Mouse (Mus musculus): Measurements from ENCODE around the gene Rps15. TPM values are rescaled to one million over a fixed set of nuclear protein-coding genes. Genes with fewer than 3 reads are reported as not detected.

The Rps15 gene
- polyA plus RNA-seq, 1 experiment from 2014 or later, result 538 TPM

DNA sequence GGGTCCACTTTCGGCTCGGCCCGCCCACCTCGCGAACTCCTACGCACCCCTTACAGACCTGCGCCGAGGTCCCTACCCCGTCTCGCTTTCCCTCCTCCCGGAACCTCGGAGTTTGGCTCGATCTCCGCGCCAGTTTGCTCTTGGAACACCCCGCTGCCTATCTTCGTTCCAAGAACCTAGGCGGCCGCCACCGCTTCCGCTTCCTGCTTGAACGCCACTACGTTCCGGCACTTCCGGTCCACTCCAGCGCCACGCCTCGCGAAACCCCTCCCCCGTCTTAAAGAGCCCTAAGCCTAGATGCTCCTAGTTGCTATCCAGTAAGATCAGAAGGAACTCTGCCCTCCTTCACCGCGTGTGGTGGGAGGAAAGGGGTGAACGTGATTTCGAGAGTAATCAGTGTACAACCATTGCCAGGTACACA lies 28.1 kb downstream of the Rps15 start, which contains the start of gene 2310011J03Rik:
Gene 2310011J03Rik, minus strand, starts transcription at position 198 of the 421 bp plus-strand sequence.
- Histone ChIP-seq H3K36me3 (ENCODE audit: control insufficient read depth, insufficient read depth) (peaks cover 14% of the 10 kb centered on the region; the same call in 1 of the 2 replicates), H3K4me2 (ENCODE audit: low read length) (peak within 1 kb of the TSS; percentile 96), H3K4me1 (replicated peaks; ENCODE audit: control insufficient read depth, insufficient read depth, low read length) (peaks cover 47% of the 10 kb centered on the region), H3K4me3 (replicated peaks; ENCODE audit: low read length) (peak within 1 kb of the TSS; percentile 52), H3K27me3 (replicated peaks; ENCODE audit: control insufficient read depth, insufficient read depth, low read length) (no peaks in the 10 kb centered on the region), H3K9ac (replicated peaks; ENCODE audit: low read depth, low read length) (peak within 1 kb of the TSS; percentile 65), H3K9me3 (ENCODE audit: control insufficient read depth, low read length) (no peaks in the 10 kb centered on the region), H3K27ac (ENCODE audit: low read length) (peak within 1 kb of the TSS; percentile 29)
- under 1% methylated on average over 34 of the region's 34 CpGs for WGBS
- peak; percentile 68 for ATAC-seq

DNA sequence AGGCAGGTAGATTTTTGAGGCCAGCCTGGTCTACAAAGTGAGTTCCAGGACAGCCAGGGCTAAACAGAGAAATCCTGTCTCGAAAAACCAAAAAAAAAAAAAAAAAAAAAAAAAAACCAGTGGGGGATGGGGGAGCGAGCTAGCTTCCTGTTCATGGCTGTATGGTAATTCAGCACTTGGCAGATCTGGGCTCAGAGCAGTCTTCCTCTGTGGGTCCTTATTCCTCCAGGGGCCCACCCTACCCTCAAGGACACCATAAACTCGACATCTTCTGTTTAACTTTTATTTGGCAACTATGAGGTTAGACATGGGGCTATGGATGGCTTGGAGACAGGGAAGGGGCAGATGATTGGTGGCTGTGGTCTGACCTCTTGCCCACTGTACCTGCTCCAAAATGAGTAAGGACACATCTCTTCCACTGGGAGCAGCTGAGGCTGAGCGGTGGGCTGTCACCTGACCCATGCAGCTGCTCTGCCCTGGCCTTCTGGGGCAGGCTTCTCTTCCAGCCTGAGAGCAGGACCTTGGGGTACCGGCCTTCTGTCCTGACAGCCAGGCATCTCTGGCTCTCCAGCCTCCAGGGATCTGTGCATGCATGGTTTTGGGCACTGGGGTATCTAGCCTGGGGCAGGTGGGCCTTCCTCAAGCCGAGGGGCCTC lies 28.9 kb downstream of the Rps15 start:
- Histone ChIP-seq H3K4me2 (ENCODE audit: low read length) (no peak overlapping the region), H3K4me1 (replicated peaks; ENCODE audit: control insufficient read depth, insufficient read depth, low read length) (peaks cover 39% of the 10 kb centered on the region), H3K27ac (ENCODE audit: low read length) (no peak overlapping the region), H3K4me3 (replicated peaks; ENCODE audit: low read length) (no peak overlapping the region), H3K9ac (replicated peaks; ENCODE audit: low read depth, low read length) (no peak overlapping the region), H3K36me3 (ENCODE audit: control insufficient read depth, insufficient read depth) (peaks cover 11% of the 10 kb centered on the region; the same call in 1 of the 2 replicates), H3K27me3 (replicated peaks; ENCODE audit: control insufficient read depth, insufficient read depth, low read length) (no peaks in the 10 kb centered on the region), H3K9me3 (ENCODE audit: control insufficient read depth, low read length) (no peaks in the 10 kb centered on the region)
- no peak for ATAC-seq
- WGBS, result 76% methylated on average over 6 of the region's 6 CpGs

- 88% methylated on average over 21 of the region's 21 CpGs for WGBS
- H3K4me2 ChIP-seq (ENCODE audit: low read length), result no peak overlapping the region
These were observed 29.7 kb downstream of the Rps15 start for GRCm38 (mm10) chr10:80321670-80322581.

DNA sequence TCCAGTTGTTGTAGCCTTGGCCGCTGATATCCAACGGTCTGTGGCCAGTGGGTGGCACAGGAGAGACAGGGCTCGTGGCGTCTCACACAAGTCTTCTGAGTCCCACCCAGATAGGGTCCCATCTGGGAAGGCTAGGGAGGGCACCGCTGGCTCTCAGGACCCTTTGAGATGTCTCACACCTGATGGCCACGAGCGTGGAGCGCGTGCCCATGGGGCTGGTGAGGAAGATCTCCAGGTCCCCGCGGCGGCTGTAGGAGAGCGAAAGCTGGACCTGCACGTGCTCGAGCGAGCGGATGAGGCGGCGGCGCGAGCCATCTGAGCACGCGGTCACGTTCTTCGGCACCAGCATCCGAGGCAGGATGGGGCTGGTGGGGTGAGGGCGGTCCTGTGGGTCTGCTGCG lies 30.6 kb downstream of the Rps15 start:
- peak overlapping the region; percentile 89 for H3K4me2 ChIP-seq (ENCODE audit: low read length)
- peaks cover 24% of the 10 kb centered on the region for H3K4me1 ChIP-seq (replicated peaks; ENCODE audit: control insufficient read depth, insufficient read depth, low read length)
- H3K27me3 ChIP-seq (replicated peaks; ENCODE audit: control insufficient read depth, insufficient read depth, low read length), result no peaks in the 10 kb centered on the region
- ATAC-seq, result no peak; the same call in 1 of the 2 replicates
- H3K9ac ChIP-seq (replicated peaks; ENCODE audit: low read depth, low read length), result peak overlapping the region; percentile 65
- no peaks in the 10 kb centered on the region for H3K9me3 ChIP-seq (ENCODE audit: control insufficient read depth, low read length)
- no peak overlapping the region for H3K27ac ChIP-seq (ENCODE audit: low read length)
- H3K4me3 ChIP-seq (replicated peaks; ENCODE audit: low read length), result peak overlapping the region; percentile 54
- H3K36me3 ChIP-seq (ENCODE audit: control insufficient read depth, insufficient read depth), result 0 out of 2 replicates have a peak, but pooled peaks cover 4% of the 10 kb centered on the region
- 5% methylated on average over 28 of the region's 28 CpGs for WGBS

More at GRCm38 (mm10) chr10:80321670-80322581, 29.7 kb downstream of the Rps15 start:
- peaks cover 9% of the 10 kb centered on the region; the same call in 1 of the 2 replicates for H3K36me3 ChIP-seq (ENCODE audit: control insufficient read depth, insufficient read depth)
- ATAC-seq, result no peak
- no peak overlapping the region for H3K4me3 ChIP-seq (replicated peaks; ENCODE audit: low read length)
- H3K9ac ChIP-seq (replicated peaks; ENCODE audit: low read depth, low read length), result no peak overlapping the region
- no peak overlapping the region for H3K27ac ChIP-seq (ENCODE audit: low read length)
- no peaks in the 10 kb centered on the region for H3K27me3 ChIP-seq (replicated peaks; ENCODE audit: control insufficient read depth, insufficient read depth, low read length)
- no peaks in the 10 kb centered on the region for H3K9me3 ChIP-seq (ENCODE audit: control insufficient read depth, low read length)
- peaks cover 33% of the 10 kb centered on the region for H3K4me1 ChIP-seq (replicated peaks; ENCODE audit: control insufficient read depth, insufficient read depth, low read length)

GRCm38 (mm10) chr10:80323261-80324119 lies 31.2 kb downstream of the Rps15 start:
- H3K4me3 ChIP-seq (replicated peaks; ENCODE audit: low read length), result peak overlapping the region; percentile 54
- peak overlapping the region; percentile 89 for H3K4me2 ChIP-seq (ENCODE audit: low read length)
- no peaks in the 10 kb centered on the region for H3K27me3 ChIP-seq (replicated peaks; ENCODE audit: control insufficient read depth, insufficient read depth, low read length)
- H3K9ac ChIP-seq (replicated peaks; ENCODE audit: low read depth, low read length), result peak overlapping the region; percentile 65
- H3K4me1 ChIP-seq (replicated peaks; ENCODE audit: control insufficient read depth, insufficient read depth, low read length), result peaks cover 24% of the 10 kb centered on the region
- H3K9me3 ChIP-seq (ENCODE audit: control insufficient read depth, low read length), result no peaks in the 10 kb centered on the region
- H3K36me3 ChIP-seq (ENCODE audit: control insufficient read depth, insufficient read depth), result no peaks in the 10 kb centered on the region
- WGBS, result under 1% methylated on average over 43 of the region's 46 CpGs
- H3K27ac ChIP-seq (ENCODE audit: low read length), result no peak overlapping the region
- peak; percentile 5; the same call in 1 of the 2 replicates for ATAC-seq

DNA sequence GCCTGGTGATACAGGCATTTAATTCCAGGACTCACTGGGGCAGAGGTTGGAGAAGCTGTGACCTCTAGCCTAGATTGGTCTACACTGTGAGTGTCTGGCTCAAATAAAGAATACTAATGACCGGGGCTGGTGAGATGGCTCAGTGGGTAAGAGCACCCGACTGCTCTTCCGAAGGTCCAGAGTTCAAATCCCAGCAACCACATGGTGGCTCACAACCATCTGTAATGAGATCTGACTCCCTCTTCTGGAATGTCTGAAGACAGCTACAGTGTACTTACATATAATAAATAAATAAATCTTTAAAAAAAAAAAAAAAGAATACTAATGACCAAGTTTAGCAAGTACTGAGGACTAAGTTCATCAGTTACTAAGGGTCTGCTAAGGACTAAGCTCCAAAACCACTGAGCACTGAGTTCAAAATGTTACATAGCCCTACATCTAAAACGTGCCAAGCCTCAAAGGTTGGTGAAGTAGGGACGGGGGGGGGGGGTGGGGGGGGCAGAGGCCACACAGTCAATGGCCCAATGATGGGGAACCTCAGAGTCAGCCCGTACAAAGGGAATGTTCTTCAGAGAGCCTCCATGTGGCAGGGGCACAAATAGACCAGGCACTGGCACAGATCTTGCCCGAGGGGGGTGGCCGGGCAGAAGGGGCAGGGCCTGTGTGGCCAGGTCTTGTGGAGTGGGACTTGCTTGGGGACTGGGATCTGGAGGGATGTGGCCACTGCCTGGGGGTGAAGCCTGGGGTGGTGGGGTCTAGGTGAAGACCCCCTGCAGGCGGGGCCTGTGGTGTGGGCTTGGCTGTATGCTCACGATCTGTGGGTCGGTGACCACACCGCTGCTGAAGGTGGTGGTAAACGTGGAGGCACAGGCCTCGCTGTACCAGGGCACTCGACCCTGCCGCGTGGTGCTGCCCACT lies 32.1 kb downstream of the Rps15 start:
- no peak overlapping the region for H3K4me3 ChIP-seq (replicated peaks; ENCODE audit: low read length)
- no peaks in the 10 kb centered on the region for H3K27me3 ChIP-seq (replicated peaks; ENCODE audit: control insufficient read depth, insufficient read depth, low read length)
- no peaks in the 10 kb centered on the region for H3K9me3 ChIP-seq (ENCODE audit: control insufficient read depth, low read length)
- H3K27ac ChIP-seq (ENCODE audit: low read length), result no peak overlapping the region
- no peak overlapping the region for H3K4me2 ChIP-seq (ENCODE audit: low read length)
- WGBS, result 82% methylated on average over 17 of the region's 17 CpGs
- H3K4me1 ChIP-seq (replicated peaks; ENCODE audit: control insufficient read depth, insufficient read depth, low read length), result peaks cover 22% of the 10 kb centered on the region
- H3K36me3 ChIP-seq (ENCODE audit: control insufficient read depth, insufficient read depth), result no peaks in the 10 kb centered on the region
- no peak overlapping the region for H3K9ac ChIP-seq (replicated peaks; ENCODE audit: low read depth, low read length)
- ATAC-seq, result no peak

DNA sequence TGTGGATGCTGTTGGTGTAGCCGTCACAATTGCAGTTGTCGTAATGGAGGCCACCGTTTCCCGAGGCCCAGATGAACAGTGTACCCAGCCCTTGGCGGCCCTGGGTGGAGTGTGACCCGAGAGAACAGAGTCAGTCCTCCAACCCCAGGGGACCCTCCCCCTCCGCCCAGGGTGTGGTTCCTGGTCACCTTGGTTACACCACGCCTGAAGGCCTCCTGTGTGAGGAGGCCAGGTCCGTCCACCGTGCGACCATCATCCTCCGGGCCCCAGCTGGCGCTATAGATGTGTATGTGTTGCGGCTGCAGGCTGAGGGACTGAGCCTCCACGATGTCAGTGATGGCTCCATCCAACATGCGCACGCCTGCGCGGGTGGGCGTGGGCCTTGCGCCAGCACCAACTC lies 32.8 kb downstream of the Rps15 start:
- Histone ChIP-seq H3K4me1 (replicated peaks; ENCODE audit: control insufficient read depth, insufficient read depth, low read length) (peaks cover 18% of the 10 kb centered on the region), H3K27ac (ENCODE audit: low read length) (no peak overlapping the region), H3K4me2 (ENCODE audit: low read length) (no peak overlapping the region), H3K27me3 (replicated peaks; ENCODE audit: control insufficient read depth, insufficient read depth, low read length) (no peaks in the 10 kb centered on the region), H3K9ac (replicated peaks; ENCODE audit: low read depth, low read length) (no peak overlapping the region), H3K36me3 (ENCODE audit: control insufficient read depth, insufficient read depth) (no peaks in the 10 kb centered on the region), H3K4me3 (replicated peaks; ENCODE audit: low read length) (no peak overlapping the region), H3K9me3 (ENCODE audit: control insufficient read depth, low read length) (no peaks in the 10 kb centered on the region)
- ATAC-seq, result no peak
- 84% methylated on average over 21 of the region's 21 CpGs for WGBS
